Mouse (Mus musculus): ENCODE measurements around the gene Clstn1. TPM values are rescaled to one million over a fixed set of nuclear protein-coding genes. Genes with fewer than 3 reads are reported as not detected.

Clstn1 gene
- polyA plus RNA-seq, 1 experiment from 2014 or later: 147 TPM

DNA sequence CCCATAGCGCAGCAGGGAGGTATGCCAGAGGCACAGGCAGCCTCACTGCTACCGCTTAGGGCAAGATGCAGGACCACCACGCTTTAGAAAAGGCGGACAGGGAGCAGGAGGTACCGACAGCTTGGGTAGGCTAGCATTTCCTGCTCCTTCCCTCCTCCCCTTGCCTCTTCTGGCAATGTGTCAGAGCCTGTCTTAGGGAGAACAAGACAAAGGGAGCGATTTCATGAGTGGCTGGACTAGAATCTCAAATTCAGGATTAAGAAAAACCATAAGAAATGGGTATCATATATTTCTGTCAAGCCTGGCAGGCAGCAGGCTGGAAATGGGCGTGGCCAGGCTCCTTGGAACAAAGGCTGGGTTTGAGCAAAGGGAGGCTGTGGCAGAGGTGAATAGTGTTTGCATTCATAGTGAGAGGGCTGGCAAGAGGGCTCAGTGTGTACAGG lies 23.3 kb upstream of the Clstn1 start:
- H3K27ac ChIP-seq: peak overlapping the region; percentile 93
- H3K9ac ChIP-seq: peak overlapping the region; percentile 32
- 9% methylated on average over 7 of the region's 7 CpGs for WGBS
- peaks cover 6% of the 10 kb centered on the region; the same call in 1 of the 2 replicates for H3K36me3 ChIP-seq (replicated peaks; ENCODE audit: control insufficient read depth, insufficient read depth)
- 0 out of 2 replicates have a peak, but pooled peaks have one; percentile 38 for ATAC-seq (ENCODE audit: low FRiP score)
- DNase-seq (ENCODE audit: low spot score): peak; percentile 68
- H3K4me2 ChIP-seq (replicated peaks): peak overlapping the region; percentile 36
- peaks cover 35% of the 10 kb centered on the region for H3K4me1 ChIP-seq (replicated peaks; ENCODE audit: control insufficient read depth, insufficient read depth, low read length)
- no peak overlapping the region for H3K4me3 ChIP-seq (replicated peaks; ENCODE audit: low read length)
- no peaks in the 10 kb centered on the region for H3K9me3 ChIP-seq (ENCODE audit: control insufficient read depth, low read length)
- no peaks in the 10 kb centered on the region for H3K27me3 ChIP-seq (ENCODE audit: control insufficient read depth, insufficient read depth, low read length)

DNA sequence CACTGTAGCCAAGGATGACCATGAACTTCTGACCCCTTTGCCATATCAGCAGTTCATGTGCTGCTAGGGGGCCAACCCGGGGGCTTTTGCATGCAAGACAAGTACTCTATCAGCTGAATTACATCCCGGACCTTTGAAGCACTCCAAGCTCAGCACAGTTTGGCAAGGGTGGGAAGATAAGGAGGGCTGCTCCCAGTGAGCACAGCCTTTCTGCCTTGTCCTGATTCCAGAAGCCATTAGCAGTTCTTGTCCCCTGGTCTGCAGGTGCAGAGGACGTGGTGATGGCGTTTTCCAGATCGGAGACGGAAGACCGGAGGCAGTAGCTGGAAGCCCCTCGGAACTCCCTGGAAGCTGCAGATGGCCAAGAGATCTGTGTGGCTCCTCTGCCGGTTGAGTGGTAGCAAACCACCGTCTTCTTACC lies 22.3 kb upstream of the Clstn1 start:
- no peak for ATAC-seq (ENCODE audit: low FRiP score)
- no peak overlapping the region for H3K9ac ChIP-seq
- DNase-seq (ENCODE audit: low spot score): no peak
- WGBS: 78% methylated on average over 10 of the region's 10 CpGs
- no peak overlapping the region for H3K4me3 ChIP-seq (replicated peaks; ENCODE audit: low read length)
- H3K27ac ChIP-seq: peak overlapping the region; percentile 93
- H3K36me3 ChIP-seq (replicated peaks; ENCODE audit: control insufficient read depth, insufficient read depth): peaks cover 6% of the 10 kb centered on the region; the same call in 1 of the 2 replicates
- no peaks in the 10 kb centered on the region for H3K27me3 ChIP-seq (ENCODE audit: control insufficient read depth, insufficient read depth, low read length)
- H3K9me3 ChIP-seq (ENCODE audit: control insufficient read depth, low read length): no peaks in the 10 kb centered on the region
- H3K4me1 ChIP-seq (replicated peaks; ENCODE audit: control insufficient read depth, insufficient read depth, low read length): peaks cover 35% of the 10 kb centered on the region
- peak overlapping the region; percentile 53 for H3K4me2 ChIP-seq (replicated peaks)

DNA sequence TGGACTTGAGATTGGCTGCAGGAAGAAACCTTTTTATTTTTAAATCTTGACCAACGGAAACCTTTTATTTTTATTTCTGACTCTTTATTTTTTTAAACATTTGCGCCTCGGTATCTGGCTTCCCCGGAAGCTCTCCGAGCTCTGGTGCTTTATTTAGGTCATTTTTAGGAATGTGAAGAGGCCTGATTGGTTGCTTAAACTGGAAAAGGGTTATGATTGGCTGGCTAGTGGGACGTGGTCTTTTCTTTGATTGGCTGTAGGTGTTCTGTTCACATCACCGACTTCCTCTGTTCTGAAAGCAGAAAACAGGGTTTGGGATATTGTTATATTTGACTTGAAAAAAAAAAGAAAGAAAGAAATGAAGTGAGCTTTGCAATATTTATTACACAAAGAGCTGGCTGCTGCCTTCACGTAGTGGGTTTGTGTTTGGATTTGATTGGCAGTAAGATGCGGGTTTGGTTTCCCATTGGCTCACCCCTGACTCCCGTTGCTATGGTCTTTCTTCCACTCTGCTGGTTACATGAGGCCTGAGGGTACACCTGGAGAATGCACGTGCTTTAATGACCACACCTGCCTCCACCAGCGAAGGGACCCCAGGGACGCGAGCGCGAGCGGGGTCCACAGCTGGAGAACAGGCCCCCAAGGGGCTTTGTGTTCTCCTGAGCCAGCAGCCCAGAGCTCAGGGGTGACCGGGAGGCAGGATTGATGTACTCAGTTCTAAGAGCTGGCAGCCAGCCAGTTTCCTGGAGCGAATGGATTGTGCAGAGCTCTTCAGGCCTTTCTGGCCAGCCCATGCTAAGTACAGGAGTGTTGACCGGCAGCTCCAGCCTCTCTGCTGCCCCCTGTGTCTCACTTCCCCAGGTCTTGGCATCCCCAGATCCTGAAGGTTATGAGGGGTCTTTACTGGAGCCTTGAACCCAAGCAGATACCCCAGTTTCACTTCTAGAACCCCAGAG lies 21.5 kb upstream of the Clstn1 start:
- H3K27me3 ChIP-seq (ENCODE audit: control insufficient read depth, insufficient read depth, low read length): no peaks in the 10 kb centered on the region
- peaks cover 35% of the 10 kb centered on the region for H3K4me1 ChIP-seq (replicated peaks; ENCODE audit: control insufficient read depth, insufficient read depth, low read length)
- no peaks in the 10 kb centered on the region for H3K9me3 ChIP-seq (ENCODE audit: control insufficient read depth, low read length)
- peak overlapping the region; percentile 15 for H3K4me3 ChIP-seq (replicated peaks; ENCODE audit: low read length)
- DNase-seq (ENCODE audit: low spot score) (peak; percentile 85), ATAC-seq (ENCODE audit: low FRiP score) (peak; percentile 73)
- H3K27ac ChIP-seq: peak overlapping the region; percentile 93
- peak overlapping the region; percentile 53 for H3K4me2 ChIP-seq (replicated peaks)
- WGBS: 31% methylated on average over 20 of the region's 20 CpGs
- H3K36me3 ChIP-seq (replicated peaks; ENCODE audit: control insufficient read depth, insufficient read depth): 0 out of 2 replicates have a peak, but pooled peaks cover 2% of the 10 kb centered on the region
- H3K9ac ChIP-seq: peak overlapping the region; percentile 39; the same call in 1 of the 2 replicates

DNA sequence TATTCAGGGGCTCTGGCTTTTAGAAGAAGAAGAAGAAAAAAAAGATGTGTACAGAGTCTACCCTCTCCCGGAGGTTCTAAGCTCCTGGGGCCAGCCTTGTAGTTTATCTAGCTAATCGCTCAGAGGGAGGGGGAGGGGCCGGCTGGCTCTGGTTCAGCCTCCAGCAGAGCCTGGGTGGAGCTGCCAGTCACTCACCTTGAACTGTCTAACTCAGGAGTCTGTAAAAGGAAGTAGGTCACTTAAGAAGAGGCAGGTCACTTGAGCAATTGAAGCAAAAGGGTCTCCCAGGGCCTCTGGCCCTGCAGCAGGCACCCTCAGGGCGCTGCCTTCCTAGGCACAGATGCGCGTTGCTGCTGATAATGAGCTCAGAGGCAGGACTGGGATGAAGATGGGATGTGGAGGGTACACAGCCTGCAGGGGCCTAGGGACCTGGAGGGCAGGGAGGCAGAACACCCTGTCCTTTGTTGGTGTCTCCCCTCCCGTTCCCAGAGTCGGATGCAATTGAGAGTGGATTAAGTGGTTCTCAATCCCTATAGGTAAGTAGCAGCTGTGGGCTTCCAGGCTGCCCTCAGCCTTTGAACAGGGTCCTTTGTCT lies 18.7 kb upstream of the Clstn1 start:
- H3K27ac ChIP-seq: 0 out of 2 replicates have a peak overlapping the region, but pooled peaks have one; percentile 28
- H3K36me3 ChIP-seq (replicated peaks; ENCODE audit: control insufficient read depth, insufficient read depth): no peaks in the 10 kb centered on the region
- H3K9ac ChIP-seq: no peak overlapping the region
- H3K4me2 ChIP-seq (replicated peaks): no peak overlapping the region
- no peaks in the 10 kb centered on the region for H3K9me3 ChIP-seq (ENCODE audit: control insufficient read depth, low read length)
- H3K27me3 ChIP-seq (ENCODE audit: control insufficient read depth, insufficient read depth, low read length): no peaks in the 10 kb centered on the region
- ATAC-seq (ENCODE audit: low FRiP score): no peak
- no peak for DNase-seq (ENCODE audit: low spot score)
- WGBS: 26% methylated on average over 8 of the region's 8 CpGs
- H3K4me1 ChIP-seq (replicated peaks; ENCODE audit: control insufficient read depth, insufficient read depth, low read length): peaks cover 29% of the 10 kb centered on the region
- H3K4me3 ChIP-seq (replicated peaks; ENCODE audit: low read length): no peak overlapping the region

DNA sequence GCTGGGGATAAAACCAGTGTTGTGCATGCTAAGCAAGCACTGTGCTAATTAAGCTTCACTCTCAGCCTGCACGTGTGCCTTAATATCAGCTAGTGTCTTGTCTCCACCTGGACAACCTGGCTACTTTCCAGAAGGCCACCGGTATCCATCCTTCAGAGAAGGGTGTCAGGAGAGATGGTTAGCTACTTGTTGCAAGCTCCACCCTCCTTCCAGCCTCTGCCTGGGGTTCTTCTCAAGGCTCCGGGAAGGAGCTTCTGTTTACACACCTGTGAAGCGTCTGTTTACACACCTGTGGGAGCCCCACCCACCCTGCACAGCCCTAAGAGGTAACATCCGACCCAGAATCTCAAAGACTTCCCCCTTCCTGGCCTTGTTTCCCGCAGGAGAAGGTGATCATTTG lies 17.6 kb upstream of the Clstn1 start:
- no peak overlapping the region for H3K9ac ChIP-seq
- H3K9me3 ChIP-seq (ENCODE audit: control insufficient read depth, low read length): no peaks in the 10 kb centered on the region
- 62% methylated on average over 6 of the region's 6 CpGs for WGBS
- no peaks in the 10 kb centered on the region for H3K36me3 ChIP-seq (replicated peaks; ENCODE audit: control insufficient read depth, insufficient read depth)
- H3K27me3 ChIP-seq (ENCODE audit: control insufficient read depth, insufficient read depth, low read length): no peaks in the 10 kb centered on the region
- no peak overlapping the region for H3K4me3 ChIP-seq (replicated peaks; ENCODE audit: low read length)
- no peak overlapping the region for H3K4me2 ChIP-seq (replicated peaks)
- no peak for ATAC-seq (ENCODE audit: low FRiP score)
- DNase-seq (ENCODE audit: low spot score): no peak
- H3K4me1 ChIP-seq (replicated peaks; ENCODE audit: control insufficient read depth, insufficient read depth, low read length): peaks cover 18% of the 10 kb centered on the region
- H3K27ac ChIP-seq: no peak overlapping the region

DNA sequence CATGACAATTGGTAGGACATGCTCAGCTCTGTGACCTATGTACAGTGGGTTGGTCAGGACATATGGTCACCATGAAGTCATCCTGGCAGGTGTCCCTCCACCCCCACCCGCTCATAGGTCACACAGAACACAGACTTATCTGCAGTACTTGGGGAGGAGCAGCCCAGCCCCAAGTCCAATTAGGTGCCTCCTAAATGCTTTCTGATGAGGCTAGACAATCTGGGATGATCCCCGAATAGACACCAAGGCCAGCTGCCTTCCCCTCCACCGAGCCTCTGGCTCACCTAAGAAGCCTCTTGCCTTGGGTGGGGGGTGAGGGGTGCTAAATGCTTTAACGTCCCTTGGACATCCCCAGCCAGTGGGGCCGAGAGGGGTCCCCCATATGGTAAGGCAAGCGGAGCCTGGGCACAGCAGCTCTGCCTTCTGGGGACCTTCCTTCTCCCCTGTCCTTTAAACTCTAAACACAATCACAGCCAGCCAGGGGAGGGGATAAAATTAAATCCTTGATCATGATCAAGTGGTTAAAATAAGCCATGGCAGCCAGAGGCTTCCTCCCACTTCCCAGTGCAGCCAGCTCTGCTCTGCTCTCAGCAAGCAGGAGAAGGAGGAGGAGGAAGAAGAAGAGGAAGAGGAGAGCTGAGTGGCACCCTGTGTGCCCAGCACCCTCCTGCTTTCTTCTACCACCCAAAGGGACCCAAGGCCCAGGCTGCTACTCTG lies 16.3 kb upstream of the Clstn1 start:
- no peak overlapping the region for H3K27ac ChIP-seq
- no peak overlapping the region for H3K4me2 ChIP-seq (replicated peaks)
- DNase-seq (ENCODE audit: low spot score) (no peak), ATAC-seq (ENCODE audit: low FRiP score) (no peak)
- no peak overlapping the region for H3K4me3 ChIP-seq (replicated peaks; ENCODE audit: low read length)
- H3K9ac ChIP-seq: no peak overlapping the region
- H3K9me3 ChIP-seq (ENCODE audit: control insufficient read depth, low read length): no peaks in the 10 kb centered on the region
- H3K27me3 ChIP-seq (ENCODE audit: control insufficient read depth, insufficient read depth, low read length): no peaks in the 10 kb centered on the region
- H3K4me1 ChIP-seq (replicated peaks; ENCODE audit: control insufficient read depth, insufficient read depth, low read length): peaks cover 8% of the 10 kb centered on the region
- WGBS: 90% methylated on average over 6 of the region's 6 CpGs
- no peaks in the 10 kb centered on the region for H3K36me3 ChIP-seq (replicated peaks; ENCODE audit: control insufficient read depth, insufficient read depth)

DNA sequence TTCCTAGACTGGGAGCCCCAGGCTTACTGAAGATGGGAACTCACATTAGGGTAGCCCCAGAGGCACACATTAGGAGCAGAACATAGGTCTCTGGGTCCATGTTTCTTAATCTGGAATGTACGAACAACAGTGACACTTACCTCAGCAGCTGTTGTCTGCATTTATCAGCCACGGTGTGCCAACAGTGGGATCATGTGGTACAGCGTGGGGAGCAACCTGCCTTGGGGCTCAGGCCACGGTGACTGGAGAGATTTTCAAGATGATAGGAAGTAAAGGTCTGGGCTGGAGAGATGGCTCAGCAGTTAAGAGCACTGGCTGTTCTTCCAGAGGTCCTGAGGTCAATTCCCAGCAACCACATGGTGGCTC lies 15.8 kb upstream of the Clstn1 start:
- Histone ChIP-seq H3K4me1 (replicated peaks; ENCODE audit: control insufficient read depth, insufficient read depth, low read length) (peaks cover 3% of the 10 kb centered on the region; the same call in 1 of the 2 replicates), H3K4me3 (replicated peaks; ENCODE audit: low read length) (no peak overlapping the region), H3K27ac (no peak overlapping the region), H3K9ac (no peak overlapping the region), H3K36me3 (replicated peaks; ENCODE audit: control insufficient read depth, insufficient read depth) (no peaks in the 10 kb centered on the region), H3K27me3 (ENCODE audit: control insufficient read depth, insufficient read depth, low read length) (no peaks in the 10 kb centered on the region), H3K4me2 (replicated peaks) (no peak overlapping the region), H3K9me3 (ENCODE audit: control insufficient read depth, low read length) (no peaks in the 10 kb centered on the region)
- no peak for ATAC-seq (ENCODE audit: low FRiP score)
- WGBS: 75% methylated on average over 4 of the region's 4 CpGs
- no peak for DNase-seq (ENCODE audit: low spot score)

DNA sequence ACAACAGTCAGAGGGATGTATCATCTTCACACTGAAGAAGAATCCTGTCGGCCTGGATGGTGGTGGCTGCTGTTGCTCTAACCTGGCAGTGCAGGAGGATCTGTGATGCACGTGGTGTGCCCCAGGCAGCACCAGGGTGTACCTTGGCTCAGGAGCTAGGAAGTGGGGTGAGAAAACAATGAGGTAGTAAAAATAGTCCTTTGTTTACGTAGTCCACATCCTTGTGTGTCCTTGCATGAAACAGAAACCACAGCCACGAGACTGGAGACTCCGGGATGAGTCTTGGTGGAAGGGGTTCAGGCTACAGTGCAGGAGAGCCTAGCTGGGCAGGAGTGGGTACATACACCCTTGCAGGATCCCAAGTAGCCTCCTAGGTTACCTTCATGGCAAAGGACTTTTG lies 15.1 kb upstream of the Clstn1 start:
- Histone ChIP-seq H3K4me2 (replicated peaks) (no peak overlapping the region), H3K27ac (no peak overlapping the region), H3K4me1 (replicated peaks; ENCODE audit: control insufficient read depth, insufficient read depth, low read length) (peaks cover 3% of the 10 kb centered on the region; the same call in 1 of the 2 replicates), H3K9me3 (ENCODE audit: control insufficient read depth, low read length) (no peaks in the 10 kb centered on the region), H3K27me3 (ENCODE audit: control insufficient read depth, insufficient read depth, low read length) (no peaks in the 10 kb centered on the region), H3K4me3 (replicated peaks; ENCODE audit: low read length) (no peak overlapping the region), H3K36me3 (replicated peaks; ENCODE audit: control insufficient read depth, insufficient read depth) (no peaks in the 10 kb centered on the region), H3K9ac (no peak overlapping the region)
- 89% methylated on average over 5 of the region's 5 CpGs for WGBS
- DNase-seq (ENCODE audit: low spot score): no peak
- ATAC-seq (ENCODE audit: low FRiP score): no peak

DNA sequence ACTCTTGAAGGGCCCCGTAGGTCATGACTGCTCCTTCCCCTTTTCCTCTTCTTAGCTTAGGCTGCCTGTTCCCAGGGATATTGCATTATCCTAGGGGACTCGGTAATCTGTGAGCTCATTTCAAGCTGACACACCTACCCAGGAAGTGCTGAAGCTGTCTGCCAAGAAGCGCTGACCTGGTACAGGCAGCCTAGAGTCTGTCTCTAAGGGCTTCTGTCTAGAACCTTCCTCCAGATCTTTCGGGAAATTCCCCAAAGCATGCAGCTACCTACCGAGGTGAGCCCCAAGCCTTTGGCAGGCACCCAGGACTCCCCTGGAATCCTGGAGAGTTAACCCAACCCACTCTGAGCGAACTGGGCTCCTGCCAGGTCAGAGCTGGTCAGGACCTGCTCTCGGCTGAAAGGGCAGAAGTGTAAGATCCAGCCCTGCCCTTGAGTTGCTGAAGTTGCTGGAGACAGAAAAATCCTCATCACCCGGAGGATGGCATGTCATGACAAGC lies 14.6 kb upstream of the Clstn1 start:
- 65% methylated on average over 8 of the region's 8 CpGs for WGBS
- no peak for DNase-seq (ENCODE audit: low spot score)
- H3K36me3 ChIP-seq (replicated peaks; ENCODE audit: control insufficient read depth, insufficient read depth): no peaks in the 10 kb centered on the region
- no peak overlapping the region for H3K4me3 ChIP-seq (replicated peaks; ENCODE audit: low read length)
- no peaks in the 10 kb centered on the region for H3K27me3 ChIP-seq (ENCODE audit: control insufficient read depth, insufficient read depth, low read length)
- no peaks in the 10 kb centered on the region for H3K9me3 ChIP-seq (ENCODE audit: control insufficient read depth, low read length)
- no peak overlapping the region for H3K27ac ChIP-seq
- no peak overlapping the region for H3K9ac ChIP-seq
- no peak overlapping the region for H3K4me2 ChIP-seq (replicated peaks)
- no peak for ATAC-seq (ENCODE audit: low FRiP score)
- peaks cover 8% of the 10 kb centered on the region for H3K4me1 ChIP-seq (replicated peaks; ENCODE audit: control insufficient read depth, insufficient read depth, low read length)
